Mouse (Mus musculus): ENCODE results near the gene Cdk8.

DNA sequence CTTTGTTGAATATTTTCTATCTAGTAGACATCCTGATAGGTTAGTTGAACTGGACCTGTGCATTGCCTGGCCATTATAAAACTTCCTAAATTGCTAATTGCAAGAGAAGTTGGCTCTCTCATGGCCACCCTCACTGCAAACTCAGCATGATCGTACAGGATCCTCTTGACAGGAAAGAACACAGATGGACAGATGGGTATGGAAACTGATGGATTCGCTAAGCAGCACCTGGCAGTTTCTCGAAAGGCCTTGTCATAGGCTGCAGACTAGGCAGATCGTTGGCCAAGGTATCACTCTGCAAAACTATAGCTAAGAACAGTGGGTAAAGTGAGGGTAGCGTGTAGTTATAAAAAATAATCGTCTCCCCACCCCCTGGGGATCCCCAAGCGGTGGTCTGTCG is 37.7 kb upstream of the Cdk8 start:
- TF ChIP-seq CTCF (IDR thresholded peaks at IDR 0.05; ENCODE audit: low read depth, low read length) (no peak), POLR2AphosphoS5 (IDR thresholded peaks at IDR 0.05; ENCODE audit: insufficient replicate concordance, low read depth, low read length) (no peak), GATA1 (IDR thresholded peaks at IDR 0.05; ENCODE audit: borderline replicate concordance, low read length) (no peak), TAL1 (conservative IDR thresholded peaks at IDR 0.05; ENCODE audit: low read depth, low read length) (no peak), GATA2 (IDR thresholded peaks at IDR 0.05; ENCODE audit: borderline replicate concordance, low read depth, low read length) (no peak)

Measured in G1E (cell line).